Mouse (Mus musculus) forebrain, embryonic 16.5 days (tissue): ENCODE results near the gene Emsy. TPM values are rescaled to one million over a fixed set of nuclear protein-coding genes. Genes with fewer than 3 reads are reported as not detected.

Experiments
- ATAC-seq: fragments of 200-750 bp; cut with Nextera tagmentation; 2 replicates; pipeline ENCODE4 v1.8.0; 2017; ENCODE audit warnings: mild to moderate bottlenecking, moderate library complexity
- H3K27ac ChIP-seq: fragments of 300-500 bp; sonication (generic); 2 replicates; pipeline ENCODE4 v1.5.1; 2014; ENCODE audit warnings: low read length, control low read depth
- H3K27me3 ChIP-seq: fragments of 300-500 bp; sonication (generic); replicated peaks from 2 replicates; pipeline ENCODE4 v1.6.1; 2014; ENCODE audit warnings: low read length; ENCODE audit not compliant: control insufficient read depth, insufficient read depth
- H3K36me3 ChIP-seq: fragments of 300-500 bp; sonication (generic); 2 replicates; pipeline ENCODE4 v1.6.1; 2014; ENCODE audit not compliant: control insufficient read depth, insufficient read depth
- H3K4me1 ChIP-seq: fragments of 300-500 bp; sonication (generic); replicated peaks from 2 replicates; pipeline ENCODE4 v1.6.1; 2014; ENCODE audit warnings: low read length; ENCODE audit not compliant: control insufficient read depth, insufficient read depth
- H3K4me2 ChIP-seq: fragments of 300-500 bp; sonication (generic); 2 replicates; pipeline ENCODE4 v1.6.1; 2014; ENCODE audit warnings: mild to moderate bottlenecking, low read length, control low read depth
- H3K4me3 ChIP-seq: fragments of 300-500 bp; sonication (generic); replicated peaks from 2 replicates; pipeline ENCODE4 v1.5.1; 2014; ENCODE audit warnings: mild to moderate bottlenecking, low read length, control low read depth
- H3K9ac ChIP-seq: fragments of 300-500 bp; sonication (generic); replicated peaks from 2 replicates; pipeline ENCODE4 v1.6.1; 2014; ENCODE audit warnings: low read depth, low read length, control low read depth
- H3K9me3 ChIP-seq: fragments of 300-500 bp; sonication (generic); 2 replicates; pipeline ENCODE4 v1.6.1; 2016; ENCODE audit warnings: low read length; ENCODE audit not compliant: control insufficient read depth
- WGBS: fragments of 180-500 bp; shearing (Covaris S2); extraction: QIAGEN DNeasy Blood & Tissue Kit; methylation state at CpG from one replicate; pipeline ENCODE4 v1.1.7; 2014; 5-methylcytosine and 5-hydroxymethylcytosine counted together
- polyA plus RNA-seq: library from polyadenylated mRNA; unstranded; fragments of >200 nt; fragmentation: Nextera tagmentation; extraction: Ambion mirVana; gene quantifications from 2 replicates; pipeline ENCODE4 v1.2.1, GENCODE M21; 2015

Gene Emsy
- polyA plus RNA-seq = 41.6 and 42.2 TPM in 2 replicates

- Histone ChIP-seq H3K27ac (peak within 1 kb of the TSS; percentile 92), H3K4me3 (peak within 1 kb of the TSS; percentile 84), H3K4me2 (peak within 1 kb of the TSS; percentile 71), H3K9ac (peak within 1 kb of the TSS; percentile 85), H3K9me3 (no peaks in the 10 kb centered on the region), H3K36me3 (no peaks in the 10 kb centered on the region; the same call in 1 of the 2 replicates), H3K4me1 (peaks cover 25% of the 10 kb centered on the region), H3K27me3 (no peaks in the 10 kb centered on the region)
- WGBS = under 1% methylated on average over 42 of the region's 42 CpGs
- peak; percentile 97 for ATAC-seq
Observed at GRCm38 (mm10) chr7:98656531-98657221, at the start of gene Emsy. Gene Emsy (minus strand): TSS chr7:98656783.

GRCm38 (mm10) chr7:98704276-98704675 lies 47.7 kb upstream of the Emsy start:
- H3K4me2 ChIP-seq = peak overlapping the region; percentile 69
- ATAC-seq = no peak

GRCm38 (mm10) chr7:98703365-98703881 lies 46.8 kb upstream of the Emsy start:
- peak; percentile 21 for ATAC-seq
- H3K36me3 ChIP-seq = no peaks in the 10 kb centered on the region
- peak overlapping the region; percentile 90 for H3K4me3 ChIP-seq
- 0% methylated on average over 38 of the region's 38 CpGs for WGBS
- H3K27ac ChIP-seq = peak overlapping the region; percentile 71
- H3K9me3 ChIP-seq = no peaks in the 10 kb centered on the region
- H3K9ac ChIP-seq = peak overlapping the region; percentile 95
- peaks cover 27% of the 10 kb centered on the region for H3K4me1 ChIP-seq
- H3K4me2 ChIP-seq = peak overlapping the region; percentile 69
- no peaks in the 10 kb centered on the region for H3K27me3 ChIP-seq

More at GRCm38 (mm10) chr7:98704276-98704675, 47.7 kb upstream of the Emsy start:
- H3K36me3 ChIP-seq = no peaks in the 10 kb centered on the region
- no peak overlapping the region for H3K27ac ChIP-seq
- 0 out of 2 replicates have a peak overlapping the region, but pooled peaks have one; percentile 22 for H3K9ac ChIP-seq
- H3K9me3 ChIP-seq = no peaks in the 10 kb centered on the region
- no peaks in the 10 kb centered on the region for H3K27me3 ChIP-seq
- H3K4me3 ChIP-seq = peak overlapping the region; percentile 90
- H3K4me1 ChIP-seq = peaks cover 27% of the 10 kb centered on the region
- 58% methylated on average over 5 of the region's 5 CpGs for WGBS

- Histone ChIP-seq H3K4me3 (peak within 1 kb of the TSS; percentile 90), H3K27ac (peak within 1 kb of the TSS; percentile 82), H3K9me3 (no peaks in the 10 kb centered on the region), H3K27me3 (no peaks in the 10 kb centered on the region), H3K4me1 (peaks cover 27% of the 10 kb centered on the region), H3K36me3 (no peaks in the 10 kb centered on the region), H3K9ac (peak within 1 kb of the TSS; percentile 95), H3K4me2 (peak within 1 kb of the TSS; percentile 72)
- ATAC-seq = peak; percentile 98
- WGBS = 2% methylated on average over 51 of the region's 65 CpGs
Observed at GRCm38 (mm10) chr7:98702283-98703240, 46.0 kb upstream of the Emsy start, which contains the start of gene Thap12. Gene Thap12 (plus strand): TSS chr7:98703103.

GRCm38 (mm10) chr7:98701771-98702170 lies 45.2 kb upstream of the Emsy start:
- H3K4me3 ChIP-seq = peak overlapping the region; percentile 90
- no peak overlapping the region for H3K27ac ChIP-seq
- H3K4me1 ChIP-seq = peaks cover 27% of the 10 kb centered on the region
- no peaks in the 10 kb centered on the region for H3K9me3 ChIP-seq
- WGBS = 50% methylated on average over 7 of the region's 7 CpGs
- H3K4me2 ChIP-seq = peak overlapping the region; percentile 72
- no peak for ATAC-seq
- H3K9ac ChIP-seq = peak overlapping the region; percentile 74
- H3K36me3 ChIP-seq = no peaks in the 10 kb centered on the region
- H3K27me3 ChIP-seq = no peaks in the 10 kb centered on the region

GRCm38 (mm10) chr7:98698590-98698989 lies 42.0 kb upstream of the Emsy start:
- no peak overlapping the region for H3K27ac ChIP-seq
- no peak overlapping the region for H3K4me3 ChIP-seq
- WGBS = 94% methylated on average over 4 of the region's 4 CpGs
- H3K9me3 ChIP-seq = no peaks in the 10 kb centered on the region
- H3K36me3 ChIP-seq = no peaks in the 10 kb centered on the region
- ATAC-seq = no peak
- H3K9ac ChIP-seq = no peak overlapping the region
- H3K4me2 ChIP-seq = no peak overlapping the region
- no peaks in the 10 kb centered on the region for H3K27me3 ChIP-seq
- H3K4me1 ChIP-seq = peaks cover 8% of the 10 kb centered on the region

DNA sequence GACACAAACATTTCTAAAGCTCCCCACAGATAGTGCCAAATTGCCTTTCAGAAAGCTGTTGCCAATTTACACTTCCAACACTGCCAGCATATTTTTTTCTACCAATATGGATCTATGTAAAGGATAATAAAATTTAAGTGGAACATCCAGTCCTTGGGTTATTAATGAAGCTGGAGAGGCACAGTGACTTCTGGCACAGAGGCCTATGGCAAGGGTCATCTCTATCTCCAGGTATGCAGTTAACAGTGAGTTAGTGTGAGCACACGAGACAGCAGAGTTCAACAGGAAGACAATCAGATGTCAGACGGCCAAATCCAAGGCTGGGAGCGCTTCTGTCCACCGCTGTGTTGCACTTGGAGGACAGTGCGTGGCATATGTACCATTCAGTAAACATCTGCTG lies 41.5 kb upstream of the Emsy start:
- 66% methylated on average over 5 of the region's 5 CpGs for whole genome bisulfite sequencing
- peaks cover 9% of the 10 kb centered on the region for H3K4me1 ChIP-seq
- H3K9ac ChIP-seq = no peak overlapping the region
- H3K27me3 ChIP-seq = no peaks in the 10 kb centered on the region
- no peak overlapping the region for H3K27ac ChIP-seq
- ATAC-seq = no peak
- H3K4me3 ChIP-seq = no peak overlapping the region
- no peaks in the 10 kb centered on the region for H3K9me3 ChIP-seq
- H3K36me3 ChIP-seq = no peaks in the 10 kb centered on the region
- no peak overlapping the region for H3K4me2 ChIP-seq

DNA sequence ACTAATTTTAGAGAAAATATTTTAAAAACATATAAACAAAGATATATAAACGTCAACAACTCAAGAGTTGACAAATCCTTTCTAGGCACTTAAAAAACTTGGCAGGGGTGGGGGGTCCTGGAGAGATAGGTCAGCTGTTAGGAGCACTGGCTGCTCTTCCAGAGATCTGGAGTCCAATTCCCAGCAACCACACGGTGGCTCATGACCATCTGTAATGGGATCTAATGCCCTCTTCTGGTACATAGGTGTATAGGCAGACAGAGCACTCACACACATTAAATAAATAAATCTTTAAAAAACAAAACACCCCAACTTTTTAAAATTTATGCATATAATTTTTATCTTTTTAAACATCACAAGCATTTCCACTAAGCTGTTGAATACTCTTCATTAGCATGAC lies 40.9 kb upstream of the Emsy start:
- no peak overlapping the region for H3K27ac ChIP-seq
- no peaks in the 10 kb centered on the region for H3K27me3 ChIP-seq
- H3K36me3 ChIP-seq = no peaks in the 10 kb centered on the region
- no peak overlapping the region for H3K4me3 ChIP-seq
- no peak for ATAC-seq
- no peak overlapping the region for H3K9ac ChIP-seq
- H3K9me3 ChIP-seq = no peaks in the 10 kb centered on the region
- H3K4me2 ChIP-seq = no peak overlapping the region
- 11% methylated on average over 2 of the region's 2 CpGs for WGBS
- peaks cover 10% of the 10 kb centered on the region for H3K4me1 ChIP-seq

- Histone ChIP-seq H3K27ac (no peak overlapping the region), H3K9me3 (no peaks in the 10 kb centered on the region), H3K36me3 (no peaks in the 10 kb centered on the region), H3K4me3 (no peak overlapping the region), H3K9ac (no peak overlapping the region), H3K4me1 (0 out of 2 replicates have a peak, but pooled peaks cover 3% of the 10 kb centered on the region), H3K27me3 (no peaks in the 10 kb centered on the region), H3K4me2 (no peak overlapping the region)
- no peak for ATAC-seq
- WGBS = 80% methylated on average over 5 of the region's 5 CpGs
Observed at GRCm38 (mm10) chr7:98694046-98694445, 37.5 kb upstream of the Emsy start.
